ENCODE assay signal across 22 mouse cellular contexts in the genomic region with DNA sequence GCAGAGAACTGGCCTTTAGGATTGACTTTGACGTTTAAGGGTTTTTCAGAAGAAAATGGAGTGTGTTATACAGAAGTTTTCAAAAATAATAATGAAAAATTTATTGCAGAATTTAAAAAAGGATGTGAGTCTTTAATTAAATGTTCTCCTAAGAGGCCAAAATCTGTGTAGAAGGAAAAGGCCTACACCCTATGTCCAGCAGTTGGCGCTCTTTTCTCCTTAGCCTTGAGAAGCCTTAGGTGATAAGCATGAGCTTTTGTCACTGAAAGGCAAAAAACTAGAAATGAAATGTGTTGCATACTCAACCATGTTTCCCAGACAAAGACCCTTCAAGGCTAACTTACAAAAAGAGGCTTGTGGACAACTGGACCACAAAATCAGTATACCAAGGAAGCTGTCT.
DNase-seq lines count a peak whose midpoint lies in the region; ATAC-seq and TF ChIP-seq lines count a peak whose summit lies in the region.
"Had no signal": no experiment of that assay in that cellular context is flagged by ENCODE, and none has a peak within 500 bp of the region (broad histone marks: within the 10 kb centered on the region; RNA-seq: fewer than 3 reads in every experiment).

No protein-coding gene starts in this region.

- DNase-seq in kidney, postnatal 0 days (ENCODE audit: low spot score): no peak
- no peak for DNase-seq in kidney, adult 8-10 months
- DNase-seq in midbrain, postnatal 0 days (ENCODE audit: low spot score): no peak
- DNase-seq in midbrain, embryonic 10.5 days (ENCODE audit: low spot score): no peak
- peak; percentile 29 for DNase-seq in R1 (ENCODE audit: low read depth, low spot score)
- peak; percentile 24 for DNase-seq in thymus, postnatal 4 days
- DNase-seq in embryonic facial prominence, embryonic 10.5 days (ENCODE audit: low spot score): no peak
- DNase-seq: adrenal gland, adult 2 months; cerebellum, adult 9-10 months; gastrocnemius, postnatal 10 days; heart, adult 18-20 months; kidney, adult 9 months; kidney, postnatal 36 days; lung, postnatal 4 days; retina, postnatal 1 day; right cerebral cortex, postnatal 4 days had no signal

- WGBS in kidney, postnatal 0 days: 57% methylated on average over 2 of the region's 2 CpGs
- 53% methylated on average over 2 of the region's 2 CpGs for WGBS in midbrain, postnatal 0 days
- WGBS in midbrain, embryonic 10.5 days: 57% methylated on average over 2 of the region's 2 CpGs
- WGBS in embryonic facial prominence, embryonic 10.5 days: 54% methylated on average over 2 of the region's 2 CpGs

- H3K27me3 ChIP-seq in kidney, postnatal 0 days (ENCODE audit: insufficient read depth, low read length): no peaks in the 10 kb centered on the region
- no peaks in the 10 kb centered on the region for H3K27me3 ChIP-seq in midbrain, postnatal 0 days (ENCODE audit: insufficient read depth, low read length)
- H3K27me3 ChIP-seq in midbrain, embryonic 10.5 days (ENCODE audit: low read depth, poor library complexity, severe bottlenecking): no peaks in the 10 kb centered on the region
- no peaks in the 10 kb centered on the region for H3K27me3 ChIP-seq in embryonic facial prominence, embryonic 10.5 days (replicated peaks; ENCODE audit: low read depth, poor library complexity, severe bottlenecking)
- H3K27me3 ChIP-seq: embryonic facial prominence, embryonic 12.5 days; forebrain, embryonic 13.5 days; heart, embryonic 15.5 days; limb, embryonic 13.5 days had no signal

- H3K27ac ChIP-seq in kidney, postnatal 0 days: no peak overlapping the region
- no peak overlapping the region for H3K27ac ChIP-seq in midbrain, postnatal 0 days (ENCODE audit: low read depth, low read length)
- no peak overlapping the region for H3K27ac ChIP-seq in midbrain, embryonic 10.5 days (replicated peaks)
- H3K27ac ChIP-seq in embryonic facial prominence, embryonic 10.5 days (replicated peaks): no peak overlapping the region
- H3K27ac ChIP-seq: embryonic facial prominence, embryonic 12.5 days; forebrain, embryonic 13.5 days; heart, embryonic 15.5 days; limb, embryonic 13.5 days; liver, embryonic 14.5 days had no signal

- H3K36me3 ChIP-seq in kidney, postnatal 0 days (ENCODE audit: insufficient read depth, low read length): no peaks in the 10 kb centered on the region
- H3K36me3 ChIP-seq in midbrain, postnatal 0 days (ENCODE audit: insufficient read depth, low read length): no peaks in the 10 kb centered on the region
- no peaks in the 10 kb centered on the region for H3K36me3 ChIP-seq in midbrain, embryonic 10.5 days
- no peaks in the 10 kb centered on the region for H3K36me3 ChIP-seq in embryonic facial prominence, embryonic 10.5 days (replicated peaks)
- H3K36me3 ChIP-seq: embryonic facial prominence, embryonic 12.5 days; heart, embryonic 15.5 days; limb, embryonic 13.5 days had no signal

- no peak overlapping the region for H3K4me2 ChIP-seq in kidney, postnatal 0 days (ENCODE audit: low read length)
- H3K4me2 ChIP-seq in midbrain, postnatal 0 days (ENCODE audit: low read depth, low read length, poor library complexity, severe bottlenecking): no peak overlapping the region
- H3K4me2 ChIP-seq: embryonic facial prominence, embryonic 12.5 days; forebrain, embryonic 13.5 days; heart, embryonic 15.5 days; limb, embryonic 13.5 days had no signal

- H3K9ac ChIP-seq in kidney, postnatal 0 days (ENCODE audit: low read depth, low read length): no peak overlapping the region
- no peak overlapping the region for H3K9ac ChIP-seq in midbrain, postnatal 0 days (replicated peaks; ENCODE audit: low read length, poor library complexity, severe bottlenecking)
- H3K9ac ChIP-seq: embryonic facial prominence, embryonic 12.5 days; forebrain, embryonic 13.5 days; heart, embryonic 15.5 days; limb, embryonic 13.5 days; liver, embryonic 14.5 days had no signal

- H3K9me3 ChIP-seq in kidney, postnatal 0 days (replicated peaks; ENCODE audit: low read length): no peaks in the 10 kb centered on the region
- no peaks in the 10 kb centered on the region for H3K9me3 ChIP-seq in midbrain, postnatal 0 days (ENCODE audit: low read length)
- no peaks in the 10 kb centered on the region for H3K9me3 ChIP-seq in midbrain, embryonic 10.5 days (replicated peaks)
- no peaks in the 10 kb centered on the region for H3K9me3 ChIP-seq in embryonic facial prominence, embryonic 10.5 days
- H3K9me3 ChIP-seq: embryonic facial prominence, embryonic 12.5 days; forebrain, embryonic 13.5 days; heart, embryonic 15.5 days; limb, embryonic 13.5 days had no signal

- H3K4me3 ChIP-seq in kidney, postnatal 0 days (replicated peaks; ENCODE audit: low read depth, low read length): no peak overlapping the region
- no peak overlapping the region for H3K4me3 ChIP-seq in midbrain, postnatal 0 days (ENCODE audit: low read depth, low read length)
- no peak overlapping the region for H3K4me3 ChIP-seq in midbrain, embryonic 10.5 days
- no peak overlapping the region for H3K4me3 ChIP-seq in embryonic facial prominence, embryonic 10.5 days
- H3K4me3 ChIP-seq: embryonic facial prominence, embryonic 12.5 days; erythroblast, embryonic 14.5 days; forebrain, embryonic 13.5 days; heart, embryonic 15.5 days; limb, embryonic 13.5 days had no signal

- no peaks in the 10 kb centered on the region for H3K4me1 ChIP-seq in kidney, postnatal 0 days (replicated peaks; ENCODE audit: insufficient read depth, low read length)
- no peaks in the 10 kb centered on the region for H3K4me1 ChIP-seq in midbrain, postnatal 0 days (ENCODE audit: insufficient read depth, low read length)
- no peaks in the 10 kb centered on the region for H3K4me1 ChIP-seq in midbrain, embryonic 10.5 days
- no peaks in the 10 kb centered on the region for H3K4me1 ChIP-seq in embryonic facial prominence, embryonic 10.5 days
- H3K4me1 ChIP-seq: embryonic facial prominence, embryonic 12.5 days; forebrain, embryonic 13.5 days; heart, embryonic 15.5 days; limb, embryonic 13.5 days had no signal

- no peak for ATAC-seq in kidney, postnatal 0 days (replicated peaks; ENCODE audit: low FRiP score, low read depth)
- ATAC-seq in midbrain, postnatal 0 days (ENCODE audit: low FRiP score): no peak
- ATAC-seq: forebrain, embryonic 13.5 days had no signal

- peak; percentile 20; the same call in 1 of the 2 replicates for TF ChIP-seq CTCF in kidney, postnatal 0 days (IDR thresholded peaks at IDR 0.05; ENCODE audit: low read depth)
- peak; percentile 20 for TF ChIP-seq CTCF in midbrain, postnatal 0 days (IDR thresholded peaks at IDR 0.05)

Comparison
In these comparisons a context has a peak if more than half of its experiments do, and no peak if none do; other contexts are left out.
1. DNase-seq: peak in R1 (single experiment) and thymus, postnatal 4 days (single experiment); none in kidney, postnatal 0 days (single experiment), kidney, adult 8-10 months (0 of 2), midbrain, postnatal 0 days (single experiment), midbrain, embryonic 10.5 days (single experiment) and embryonic facial prominence, embryonic 10.5 days (single experiment).